Mouse (Mus musculus) c-Kit-positive CD71-positive TER-119-positive erythroid progenitor cells, embryonic 14.5 days (primary cell): ENCODE results near the gene Gm11937.
"Not testable (repeated sequence)": the region's sequence is repeated elsewhere in the genome, so short reads cannot be mapped to it uniquely, and the experiment has no call there.

ENCODE experiments used
- DNase-seq: peaks from one replicate; pipeline ENCODE4 v3.0.0-alpha.2; 2013; ENCODE audit warnings: low spot score

The Gm11937 gene

GRCm38 (mm10) chr11:99610089-99610488 is at the start of gene Gm11937:
Gene Gm11937, minus strand, starts transcription at chr11:99610189.
- not testable (repeated sequence) for DNase-seq

- no peak for DNase-seq
Observed at GRCm38 (mm10) chr11:99659256-99659655, 49.3 kb upstream of the Gm11937 start.

GRCm38 (mm10) chr11:99658467-99659010 is 48.5 kb upstream of the Gm11937 start, which contains the start of gene Gm11563:
Gene Gm11563, minus strand, starts transcription at chr11:99658960.
- not testable (repeated sequence) for DNase-seq

GRCm38 (mm10) chr11:99657051-99657450 is 47.1 kb upstream of the Gm11937 start:
- no peak for DNase-seq

- no peak for DNase-seq
Observed at GRCm38 (mm10) chr11:99650136-99650535, 40.1 kb upstream of the Gm11937 start, which contains the start of gene Gm11555. Gene Gm11555, minus strand, starts transcription at chr11:99650236.

GRCm38 (mm10) chr11:99646444-99646843 is 36.5 kb upstream of the Gm11937 start:
- DNase-seq = no peak

- DNase-seq = no peak
Observed at GRCm38 (mm10) chr11:99644351-99644750, 34.4 kb upstream of the Gm11937 start.

- DNase-seq = not testable (repeated sequence)
Observed at GRCm38 (mm10) chr11:99643635-99644139, 33.7 kb upstream of the Gm11937 start, which contains the start of gene Krtap4-7. Gene Krtap4-7, minus strand, starts transcription at chr11:99644089.

GRCm38 (mm10) chr11:99640926-99641325 is 30.9 kb upstream of the Gm11937 start:
- no peak for DNase-seq

- DNase-seq = no peak
Observed at GRCm38 (mm10) chr11:99637086-99637485, 27.1 kb upstream of the Gm11937 start.

GRCm38 (mm10) chr11:99634653-99635134 is 24.7 kb upstream of the Gm11937 start, which contains the start of gene Krtap4-2:
Gene Krtap4-2, minus strand, starts transcription at chr11:99635084.
- DNase-seq = no peak

- DNase-seq = no peak
Observed at GRCm38 (mm10) chr11:99633293-99633692, 23.3 kb upstream of the Gm11937 start.

GRCm38 (mm10) chr11:99630890-99631289 is 20.9 kb upstream of the Gm11937 start:
- DNase-seq = no peak

- no peak for DNase-seq
Observed at GRCm38 (mm10) chr11:99628138-99628537, 18.1 kb upstream of the Gm11937 start, which contains the start of gene Krtap4-1. Gene Krtap4-1, minus strand, starts transcription at chr11:99628238.

- no peak for DNase-seq
Observed at GRCm38 (mm10) chr11:99620335-99620734, 10.3 kb upstream of the Gm11937 start, which contains the start of gene Gm11562. Gene Gm11562, minus strand, starts transcription at chr11:99620435.

GRCm38 (mm10) chr11:99614796-99615363 is 4.9 kb upstream of the Gm11937 start, which contains the start of gene Krtap2-4:
Gene Krtap2-4, minus strand, starts transcription at chr11:99614846.
- no peak for DNase-seq

GRCm38 (mm10) chr11:99609126-99609525 is 863 bp downstream of the Gm11937 start:
- DNase-seq = no peak

- not testable (repeated sequence) for DNase-seq
Observed at GRCm38 (mm10) chr11:99603208-99603607, 6.8 kb downstream of the Gm11937 start, which contains the start of gene Gm11938. Gene Gm11938, minus strand, starts transcription at chr11:99603308.

GRCm38 (mm10) chr11:99597742-99598141 is 12.2 kb downstream of the Gm11937 start, which contains the start of gene Krtap9-3:
Gene Krtap9-3, minus strand, starts transcription at chr11:99598105.
- not testable (repeated sequence) for DNase-seq

GRCm38 (mm10) chr11:99590981-99591380 is 19.0 kb downstream of the Gm11937 start, which contains the start of gene Krtap1-3:
Gene Krtap1-3, minus strand, starts transcription at chr11:99591339.
- DNase-seq = no peak

- no peak for DNase-seq
Observed at GRCm38 (mm10) chr11:99585096-99585495, 24.9 kb downstream of the Gm11937 start.

- no peak for DNase-seq
Observed at GRCm38 (mm10) chr11:99583245-99583704, 26.7 kb downstream of the Gm11937 start, which contains the start of gene Krtap1-4. Gene Krtap1-4, minus strand, starts transcription at chr11:99583654.
